Mouse (Mus musculus): ENCODE results near the gene Olfr69. TPM values are rescaled to one million over a fixed set of nuclear protein-coding genes. Genes with fewer than 3 reads are reported as not detected.
"Not testable (repeated sequence)": the region's sequence is repeated elsewhere in the genome, so short reads cannot be mapped to it uniquely, and the experiment has no call there.

Gene Olfr69
- not detected in 2 replicates for polyA plus RNA-seq (2015; fragmentation: Nextera tagmentation; extraction: Ambion mirVana)

DNA sequence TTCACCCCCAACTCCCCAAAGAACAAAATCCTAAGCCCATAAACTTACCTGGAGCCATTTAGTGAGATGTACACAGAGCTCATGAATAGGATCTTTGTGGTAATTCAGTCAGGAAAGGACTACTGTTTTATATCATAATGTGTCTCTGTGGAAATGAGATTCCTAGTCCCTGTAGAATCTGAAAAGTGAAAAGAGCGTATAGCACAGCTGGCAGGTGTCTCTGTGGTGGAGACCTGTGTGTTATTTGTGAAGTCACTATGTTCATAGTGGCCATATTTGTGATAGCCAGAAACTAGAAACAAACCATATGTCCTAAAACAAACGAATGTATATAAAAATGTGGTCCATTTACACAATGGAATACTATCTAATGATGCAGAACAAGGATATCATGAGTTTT, at the start of gene Olfr69:
Gene Olfr69 (minus strand): TSS at position 101 of the 400 bp plus-strand sequence.
- no peak within 1 kb of the TSS for H3K9ac ChIP-seq
- no peak for ATAC-seq (replicated peaks; ENCODE audit: insufficient number of reproducible peaks, insufficient read depth, low FRiP score, low read depth)
- no peak within 1 kb of the TSS for H3K4me2 ChIP-seq
- H3K9me3 ChIP-seq (replicated peaks): no peaks in the 10 kb centered on the region
- no peaks in the 10 kb centered on the region for H3K27me3 ChIP-seq
- WGBS: 65% methylated on average over 2 of the region's 2 CpGs
- no peak within 1 kb of the TSS for H3K27ac ChIP-seq
- no peak within 1 kb of the TSS for H3K4me3 ChIP-seq
- no peaks in the 10 kb centered on the region for H3K36me3 ChIP-seq
- H3K4me1 ChIP-seq (replicated peaks): no peaks in the 10 kb centered on the region

DNA sequence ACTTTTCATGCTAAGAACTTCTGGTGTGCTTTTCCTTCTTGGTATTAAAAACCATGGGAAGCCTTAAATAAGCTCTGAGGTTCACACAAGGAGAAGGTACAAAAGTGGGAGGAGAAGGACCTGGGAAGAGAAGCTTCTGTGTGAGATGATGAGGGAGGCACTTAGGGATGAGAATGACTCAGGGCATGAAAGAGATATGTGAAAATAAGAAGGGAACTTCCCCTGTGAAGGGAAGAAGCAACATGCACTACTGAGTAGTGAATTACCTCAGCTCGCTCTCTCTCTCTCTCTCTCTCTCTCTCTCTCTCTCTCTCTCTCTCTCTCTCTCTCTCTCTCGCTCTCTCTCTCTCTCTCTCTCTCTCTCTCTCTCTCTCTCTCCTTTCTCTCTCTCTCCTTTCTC, 43.7 kb upstream of the Olfr69 start:
- WGBS: 70% methylated on average over 1 of the region's 2 CpGs
- not testable (repeated sequence) for H3K27me3 ChIP-seq; ATAC-seq (replicated peaks; ENCODE audit: insufficient number of reproducible peaks, insufficient read depth, low FRiP score, low read depth); H3K4me1 ChIP-seq (replicated peaks); H3K9ac ChIP-seq; H3K36me3 ChIP-seq; H3K4me2 ChIP-seq; H3K9me3 ChIP-seq (replicated peaks); H3K27ac ChIP-seq; H3K4me3 ChIP-seq

DNA sequence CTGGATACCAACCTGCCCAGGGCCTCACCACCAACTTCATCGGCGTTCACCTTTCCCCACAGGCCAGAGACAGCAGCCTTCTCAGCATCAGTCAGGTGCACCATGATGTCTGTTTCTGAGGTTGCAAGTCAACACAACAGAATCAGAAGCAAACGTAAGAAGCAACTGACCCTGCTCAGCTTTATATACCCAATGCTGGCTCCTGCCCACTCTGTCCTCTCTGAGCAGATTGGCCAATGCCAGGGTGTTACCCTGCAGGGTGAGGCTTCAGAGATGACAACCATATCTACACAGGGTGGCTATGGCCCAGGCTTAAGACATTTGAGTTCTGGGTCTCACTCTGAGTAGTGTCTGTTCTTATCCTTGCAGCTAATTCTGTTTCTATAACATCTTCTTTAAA, 42.4 kb upstream of the Olfr69 start, which contains the start of gene Hbb-bt:
Gene Hbb-bt (minus strand): TSS at position 231 of the 400 bp plus-strand sequence.
- WGBS: 87% methylated on average over 3 of the region's 3 CpGs
- Histone ChIP-seq H3K4me3 (no peak within 1 kb of the TSS), H3K4me1 (replicated peaks) (no peaks in the 10 kb centered on the region), H3K4me2 (no peak within 1 kb of the TSS), H3K27me3 (no peaks in the 10 kb centered on the region), H3K36me3 (no peaks in the 10 kb centered on the region), H3K9ac (no peak within 1 kb of the TSS), H3K27ac (no peak within 1 kb of the TSS), H3K9me3 (replicated peaks) (no peaks in the 10 kb centered on the region)
- no peak for ATAC-seq (replicated peaks; ENCODE audit: insufficient number of reproducible peaks, insufficient read depth, low FRiP score, low read depth)

DNA sequence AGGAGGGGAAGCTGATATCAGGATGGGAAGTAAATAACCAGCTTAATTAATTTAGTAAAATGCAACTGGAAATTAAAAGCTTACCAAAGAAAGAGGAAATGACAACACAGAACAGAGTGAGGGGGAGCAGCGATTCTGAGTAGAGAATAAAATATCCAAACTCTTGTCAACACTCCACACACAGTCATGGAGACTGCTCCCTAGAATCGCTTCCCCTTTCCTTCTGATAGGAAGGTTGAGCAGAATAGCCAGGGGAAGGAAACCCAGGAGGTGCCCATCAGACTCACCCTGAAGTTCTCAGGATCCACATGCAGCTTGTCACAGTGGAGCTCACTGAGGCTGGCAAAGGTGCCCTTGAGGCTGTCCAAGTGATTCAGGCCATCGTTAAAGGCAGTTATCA, 41.8 kb upstream of the Olfr69 start:
- H3K9me3 ChIP-seq (replicated peaks); H3K4me1 ChIP-seq (replicated peaks); H3K27ac ChIP-seq; ATAC-seq (replicated peaks; ENCODE audit: insufficient number of reproducible peaks, insufficient read depth, low FRiP score, low read depth); H3K9ac ChIP-seq; H3K36me3 ChIP-seq; H3K4me2 ChIP-seq; H3K27me3 ChIP-seq; H3K4me3 ChIP-seq: not testable (repeated sequence)
- no CpG with 5 or more reads among the region's 3 CpGs for WGBS

DNA sequence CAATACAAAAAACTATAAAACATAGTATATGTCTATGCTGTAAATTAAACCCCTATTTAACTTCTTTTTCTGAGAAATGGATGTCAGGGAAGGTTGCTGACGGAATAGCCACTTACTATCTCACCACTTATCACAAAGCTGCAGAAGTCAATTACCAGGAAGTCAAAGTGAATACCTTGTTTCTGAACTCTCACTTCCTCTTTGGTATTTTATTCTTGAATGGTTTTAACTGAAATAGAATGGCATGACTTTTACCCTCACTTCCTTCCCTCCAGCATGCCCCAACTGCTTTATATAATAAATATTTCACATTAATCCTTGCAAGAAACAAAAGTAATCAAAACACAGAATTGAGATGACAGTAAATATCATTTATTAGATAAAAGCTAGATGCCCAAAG, 40.8 kb upstream of the Olfr69 start:
- no peak for ATAC-seq (replicated peaks; ENCODE audit: insufficient number of reproducible peaks, insufficient read depth, low FRiP score, low read depth)
- WGBS: 31% methylated on average over 1 of the region's 1 CpGs
- Histone ChIP-seq H3K4me3 (no peak overlapping the region), H3K36me3 (no peaks in the 10 kb centered on the region), H3K4me2 (no peak overlapping the region), H3K4me1 (replicated peaks) (no peaks in the 10 kb centered on the region), H3K27me3 (no peaks in the 10 kb centered on the region), H3K9ac (no peak overlapping the region), H3K9me3 (replicated peaks) (no peaks in the 10 kb centered on the region), H3K27ac (no peak overlapping the region)

DNA sequence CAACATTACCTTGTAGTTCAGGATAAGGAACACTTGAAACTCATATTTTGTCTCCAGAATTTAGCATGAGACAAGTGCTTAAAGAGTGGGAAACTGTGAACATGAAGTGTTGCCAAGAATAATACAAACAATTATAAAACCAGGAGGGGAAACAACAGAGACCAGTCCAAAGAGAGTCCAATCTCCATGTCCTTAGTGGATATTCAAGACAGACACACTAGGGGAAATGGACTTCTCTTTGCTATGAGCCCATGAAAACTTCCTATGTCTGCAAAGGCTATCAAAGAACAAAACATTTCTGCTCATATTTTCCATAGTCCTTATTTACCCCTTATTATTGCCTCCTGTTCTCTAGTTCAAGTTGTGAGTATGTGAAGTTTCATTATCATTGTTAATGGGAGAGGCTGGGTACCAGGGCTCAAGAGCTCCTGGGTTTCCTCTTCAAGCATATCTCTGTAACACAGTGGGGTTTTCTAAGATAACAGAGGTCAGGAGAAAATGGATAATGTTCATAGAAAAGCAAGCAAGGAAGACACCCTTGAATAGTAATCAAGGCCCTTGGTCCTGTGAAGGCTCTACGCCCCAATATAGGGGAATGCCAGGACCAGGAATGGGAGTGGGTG, 39.9 kb upstream of the Olfr69 start:
- no peaks in the 10 kb centered on the region for H3K27me3 ChIP-seq
- H3K9me3 ChIP-seq (replicated peaks): no peaks in the 10 kb centered on the region
- no peak overlapping the region for H3K9ac ChIP-seq
- H3K27ac ChIP-seq: no peak overlapping the region
- no peak overlapping the region for H3K4me3 ChIP-seq
- no peak for ATAC-seq (replicated peaks; ENCODE audit: insufficient number of reproducible peaks, insufficient read depth, low FRiP score, low read depth)
- H3K4me2 ChIP-seq: no peak overlapping the region
- WGBS: 52% methylated on average over 1 of the region's 1 CpGs
- no peaks in the 10 kb centered on the region for H3K4me1 ChIP-seq (replicated peaks)
- H3K36me3 ChIP-seq: no peaks in the 10 kb centered on the region

DNA sequence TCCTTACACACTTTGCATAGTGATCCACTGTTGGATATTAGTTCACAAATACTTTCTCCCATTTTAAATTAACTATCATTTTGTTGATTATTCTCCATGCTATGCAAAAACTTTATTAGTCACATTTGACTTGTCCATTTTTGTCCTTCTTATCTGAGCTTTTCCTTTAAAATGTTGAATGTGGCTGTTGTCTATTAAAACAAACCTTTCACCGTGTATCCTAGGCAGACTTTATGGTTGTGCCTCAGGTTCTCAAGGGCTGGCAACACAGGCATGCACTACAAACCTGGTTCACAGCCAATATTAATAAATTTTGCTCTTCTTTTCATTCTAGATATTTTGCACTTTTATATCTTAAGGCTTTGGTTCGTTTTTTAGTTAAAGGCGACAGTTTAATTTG, 39.4 kb upstream of the Olfr69 start:
- Histone ChIP-seq H3K4me1 (replicated peaks) (no peaks in the 10 kb centered on the region), H3K4me2 (no peak overlapping the region), H3K9ac (no peak overlapping the region), H3K36me3 (no peaks in the 10 kb centered on the region), H3K9me3 (replicated peaks) (no peaks in the 10 kb centered on the region), H3K4me3 (no peak overlapping the region), H3K27ac (no peak overlapping the region), H3K27me3 (no peaks in the 10 kb centered on the region)
- no peak for ATAC-seq (replicated peaks; ENCODE audit: insufficient number of reproducible peaks, insufficient read depth, low FRiP score, low read depth)
- 70% methylated on average over 3 of the region's 3 CpGs for WGBS

DNA sequence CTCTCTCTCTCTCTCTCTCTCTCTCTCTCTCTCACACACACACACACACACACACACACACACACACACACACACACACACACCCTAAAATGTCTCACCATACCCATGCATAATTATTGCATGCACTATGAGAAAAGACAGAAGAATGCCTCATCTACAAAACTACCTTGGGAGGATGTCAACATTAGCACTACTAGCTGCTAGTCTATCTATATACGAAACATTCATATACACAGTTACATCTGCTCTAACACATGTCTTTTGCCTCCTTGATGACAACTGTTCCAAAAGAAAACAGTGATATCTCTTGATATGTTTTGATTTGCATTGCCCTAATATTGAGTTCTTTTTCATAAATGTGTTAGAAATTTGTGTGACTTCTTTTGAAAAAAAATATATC, 38.9 kb upstream of the Olfr69 start:
- H3K4me3 ChIP-seq: no peak overlapping the region
- no peaks in the 10 kb centered on the region for H3K36me3 ChIP-seq
- no peaks in the 10 kb centered on the region for H3K9me3 ChIP-seq (replicated peaks)
- no peak overlapping the region for H3K4me2 ChIP-seq
- no peak overlapping the region for H3K27ac ChIP-seq
- WGBS: 71% methylated on average over 1 of the region's 1 CpGs
- H3K9ac ChIP-seq: no peak overlapping the region
- ATAC-seq (replicated peaks; ENCODE audit: insufficient number of reproducible peaks, insufficient read depth, low FRiP score, low read depth): no peak
- no peaks in the 10 kb centered on the region for H3K4me1 ChIP-seq (replicated peaks)
- no peaks in the 10 kb centered on the region for H3K27me3 ChIP-seq

DNA sequence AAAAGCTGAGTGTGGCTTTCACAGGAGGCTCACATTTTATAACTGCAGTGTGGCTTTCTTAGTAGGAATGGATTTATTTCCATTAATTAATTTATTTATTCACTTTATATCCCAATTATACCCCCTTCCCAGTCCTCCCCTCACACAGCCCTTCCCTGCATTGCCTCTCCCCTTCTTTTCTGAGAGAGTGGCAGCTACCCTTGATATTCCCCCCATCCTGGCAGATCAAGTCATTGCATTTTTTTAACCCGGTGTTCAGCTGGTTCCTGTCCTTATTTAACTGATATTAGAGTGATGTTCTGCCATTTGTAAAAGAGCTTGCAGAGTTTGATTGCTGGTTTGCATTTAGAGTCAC, 38.4 kb upstream of the Olfr69 start:
- no peak overlapping the region for H3K4me2 ChIP-seq
- no peaks in the 10 kb centered on the region for H3K9me3 ChIP-seq (replicated peaks)
- no peaks in the 10 kb centered on the region for H3K36me3 ChIP-seq
- WGBS: 43% methylated on average over 1 of the region's 1 CpGs
- no peaks in the 10 kb centered on the region for H3K27me3 ChIP-seq
- no peak overlapping the region for H3K4me3 ChIP-seq
- H3K9ac ChIP-seq: no peak overlapping the region
- ATAC-seq (replicated peaks; ENCODE audit: insufficient number of reproducible peaks, insufficient read depth, low FRiP score, low read depth): no peak
- no peak overlapping the region for H3K27ac ChIP-seq
- H3K4me1 ChIP-seq (replicated peaks): no peaks in the 10 kb centered on the region

DNA sequence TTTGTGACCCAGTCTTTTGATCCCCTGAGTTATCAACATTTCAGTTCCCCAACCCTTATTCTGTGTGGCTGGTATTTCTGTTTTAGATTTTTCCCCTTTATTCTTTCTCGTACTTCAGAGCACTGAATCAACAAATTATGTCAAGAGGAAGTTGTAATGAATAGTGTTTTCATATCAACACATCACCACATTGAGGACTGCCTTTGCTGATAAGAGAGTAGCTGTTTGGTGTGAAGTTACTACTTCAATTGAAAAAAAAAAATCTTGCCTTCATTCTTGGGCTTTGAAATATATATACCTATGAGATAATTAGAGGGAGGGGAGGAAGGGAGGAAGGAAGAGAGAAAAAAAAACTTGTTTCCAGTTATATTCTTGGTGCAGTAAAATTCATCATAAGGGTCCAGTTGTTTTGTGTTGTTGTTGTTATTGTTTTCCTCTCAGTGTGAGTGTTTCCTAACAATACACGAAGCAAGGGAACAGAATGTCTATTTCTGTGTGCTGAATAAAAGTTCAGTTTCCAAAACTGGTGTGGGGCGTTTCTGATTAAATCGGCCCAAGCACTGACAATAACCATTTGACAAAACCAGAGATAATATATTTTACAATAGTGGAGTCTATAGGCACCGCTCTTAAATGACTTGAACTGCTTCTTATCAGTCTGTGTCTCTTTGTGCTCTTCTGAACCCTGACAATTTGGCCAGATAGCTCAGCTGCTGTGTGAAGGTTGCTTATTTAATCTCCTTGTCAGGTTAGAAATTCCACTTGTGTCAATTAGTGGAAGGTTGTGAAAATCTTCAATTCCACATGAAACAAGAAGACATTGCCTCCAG, 37.8 kb upstream of the Olfr69 start:
- 31% methylated on average over 5 of the region's 5 CpGs for WGBS
- no peak for ATAC-seq (replicated peaks; ENCODE audit: insufficient number of reproducible peaks, insufficient read depth, low FRiP score, low read depth)
- Histone ChIP-seq H3K4me3 (no peak overlapping the region), H3K4me2 (no peak overlapping the region), H3K27ac (no peak overlapping the region), H3K9ac (no peak overlapping the region), H3K9me3 (replicated peaks) (no peaks in the 10 kb centered on the region), H3K4me1 (replicated peaks) (no peaks in the 10 kb centered on the region), H3K27me3 (no peaks in the 10 kb centered on the region), H3K36me3 (no peaks in the 10 kb centered on the region)

DNA sequence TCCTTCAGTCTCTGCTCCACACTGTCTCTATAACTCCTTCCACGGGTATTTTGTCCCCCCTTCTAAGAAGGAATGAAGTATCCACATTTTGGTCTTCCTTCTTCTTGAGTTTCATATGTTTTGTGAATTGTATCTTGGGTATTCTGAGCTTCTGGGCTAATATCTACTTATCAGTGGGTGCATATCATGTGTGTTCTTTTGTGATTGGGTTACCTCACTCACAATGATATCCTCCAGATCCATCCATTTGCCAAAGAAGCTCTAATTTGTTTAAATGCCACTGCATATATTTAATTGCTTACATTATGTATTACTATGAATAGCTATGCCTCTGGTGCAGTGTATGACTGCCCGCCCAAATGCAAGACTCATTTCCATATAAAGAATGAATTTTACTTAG, 36.7 kb upstream of the Olfr69 start:
- not testable (repeated sequence) for H3K36me3 ChIP-seq; H3K4me3 ChIP-seq; H3K4me1 ChIP-seq (replicated peaks); H3K9ac ChIP-seq; H3K27ac ChIP-seq; H3K9me3 ChIP-seq (replicated peaks); H3K27me3 ChIP-seq; ATAC-seq (replicated peaks; ENCODE audit: insufficient number of reproducible peaks, insufficient read depth, low FRiP score, low read depth); H3K4me2 ChIP-seq
- 61% methylated on average over 2 of the region's 2 CpGs for WGBS

DNA sequence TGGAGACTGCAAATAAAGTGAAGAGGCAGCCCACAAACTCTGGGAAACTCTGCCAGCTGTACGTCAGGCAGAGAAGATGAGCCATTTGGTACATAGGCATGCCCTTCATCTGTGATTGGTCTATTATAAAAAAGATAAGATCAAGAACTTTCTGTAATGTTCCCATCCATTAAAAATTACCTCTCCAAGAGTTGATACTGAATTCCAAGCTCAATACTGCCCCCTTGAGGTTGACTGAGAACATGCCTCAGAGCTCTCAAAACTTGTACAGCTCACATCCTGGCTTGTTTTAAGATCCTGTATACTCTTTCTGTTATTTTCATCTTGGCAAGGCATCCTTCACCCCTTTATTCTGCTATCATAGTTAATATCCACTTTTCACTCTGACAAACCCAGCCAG, 35.5 kb upstream of the Olfr69 start:
- Histone ChIP-seq H3K36me3 (no peaks in the 10 kb centered on the region), H3K27me3 (no peaks in the 10 kb centered on the region), H3K9me3 (replicated peaks) (no peaks in the 10 kb centered on the region), H3K27ac (no peak overlapping the region), H3K4me3 (no peak overlapping the region), H3K4me2 (no peak overlapping the region), H3K4me1 (replicated peaks) (no peaks in the 10 kb centered on the region), H3K9ac (no peak overlapping the region)
- no peak for ATAC-seq (replicated peaks; ENCODE audit: insufficient number of reproducible peaks, insufficient read depth, low FRiP score, low read depth)
- WGBS: 67% methylated on average over 1 of the region's 1 CpGs
